Mouse (Mus musculus) lung, postnatal 14 days (tissue): ENCODE results near the gene Ap2a1.

Experiments
- DNase-seq: peaks from one replicate; pipeline ENCODE4 v3.0.0; 2021

Gene Ap2a1

DNA sequence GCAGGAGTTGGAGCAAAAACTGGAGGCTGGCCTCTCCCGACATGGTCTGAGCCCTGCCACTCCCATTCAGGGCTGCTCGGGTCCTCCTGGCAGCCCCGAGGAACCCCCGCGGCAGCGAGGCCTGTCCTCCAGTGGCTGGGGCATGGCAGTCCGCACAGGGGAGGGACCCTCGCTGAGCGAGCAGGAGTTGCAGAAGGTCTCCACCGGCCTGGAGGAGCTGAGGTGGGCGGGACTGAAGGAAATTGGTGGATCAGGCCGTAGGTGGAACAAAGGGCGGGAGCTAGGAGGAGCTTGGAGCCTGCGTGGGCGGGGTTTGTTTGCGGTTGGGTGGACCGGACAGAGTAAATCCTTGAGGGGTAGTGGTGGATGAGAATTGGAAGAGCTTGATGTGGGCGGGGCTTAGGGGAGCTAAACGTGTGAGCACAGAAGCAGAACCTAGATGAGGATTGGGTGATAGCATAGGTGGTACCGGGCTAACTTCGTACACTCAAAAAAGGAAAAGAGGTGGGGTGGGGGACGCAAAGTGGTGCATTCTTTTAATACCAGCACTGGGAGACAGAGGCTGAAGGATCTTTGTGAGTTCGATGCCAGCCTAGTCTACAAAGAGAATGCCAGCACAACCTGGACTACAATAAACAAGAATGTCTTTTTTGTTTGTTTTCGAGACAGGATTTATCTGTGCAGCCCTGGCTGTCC is 23.5 kb upstream of the Ap2a1 start:
- peak; percentile 94 for DNase-seq

DNA sequence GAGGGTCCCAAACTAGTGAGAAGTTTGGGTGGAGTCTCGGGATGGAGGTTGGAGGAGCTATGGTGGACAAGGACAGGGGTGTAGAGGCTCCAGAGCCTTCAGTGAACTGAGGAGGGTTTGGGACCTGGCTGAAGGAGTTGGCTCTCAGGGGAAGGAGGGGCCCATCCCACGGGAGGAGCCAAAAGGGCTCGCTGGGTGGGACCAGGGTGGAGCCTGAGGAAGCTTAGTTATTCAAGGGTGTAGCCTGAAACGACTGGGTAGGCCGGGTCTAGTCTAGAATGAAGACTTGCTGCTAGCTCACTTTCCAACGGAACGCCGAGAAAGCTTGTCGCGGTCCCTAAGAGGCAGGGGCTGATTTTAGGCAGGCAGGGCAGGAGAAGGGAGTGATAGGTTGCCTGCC is 22.7 kb upstream of the Ap2a1 start:
- DNase-seq: peak; percentile 81

DNA sequence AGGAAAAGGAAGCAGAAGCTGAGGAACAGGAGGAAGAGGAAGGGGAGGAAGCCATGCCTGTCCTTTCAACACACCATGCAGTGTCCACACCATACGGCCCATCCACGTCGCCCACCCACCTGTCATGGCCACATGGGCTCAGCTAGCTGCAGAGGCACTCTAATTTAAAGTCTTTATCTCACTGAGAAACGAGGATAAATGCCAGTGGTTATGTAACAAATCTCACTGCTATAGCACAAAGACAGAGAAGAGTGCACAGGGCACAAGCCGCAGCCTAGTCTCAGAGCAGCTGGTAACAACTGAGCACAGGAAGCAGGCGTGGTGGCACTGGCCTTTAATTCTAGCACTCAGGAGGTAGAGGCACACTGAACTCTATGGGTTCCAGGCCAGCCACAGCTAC is 20.6 kb upstream of the Ap2a1 start:
- no peak for DNase-seq

DNA sequence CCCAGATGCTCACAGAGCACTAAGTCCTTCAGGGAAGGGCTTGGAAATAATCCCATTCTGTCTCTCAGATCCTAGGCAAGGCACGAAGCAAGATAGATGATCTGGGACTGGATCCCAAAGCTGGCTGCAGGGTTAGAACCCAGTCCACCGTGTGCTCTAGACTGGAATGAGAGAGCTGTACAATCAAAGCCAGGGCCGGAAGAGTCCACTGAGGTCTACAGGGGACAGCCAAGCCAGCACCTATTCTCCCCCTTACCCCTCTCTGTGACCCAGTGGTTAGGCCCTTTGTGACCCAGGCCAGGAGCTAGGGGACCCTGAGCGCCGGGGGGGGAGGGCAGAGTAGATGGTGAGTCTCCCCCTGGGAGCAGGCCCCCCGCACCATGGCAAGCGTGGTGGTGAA is 13.6 kb upstream of the Ap2a1 start, which contains the start of gene Tsks:
Gene Tsks, plus strand, starts transcription at position 301 of the 400 bp plus-strand sequence.
- no peak for DNase-seq

DNA sequence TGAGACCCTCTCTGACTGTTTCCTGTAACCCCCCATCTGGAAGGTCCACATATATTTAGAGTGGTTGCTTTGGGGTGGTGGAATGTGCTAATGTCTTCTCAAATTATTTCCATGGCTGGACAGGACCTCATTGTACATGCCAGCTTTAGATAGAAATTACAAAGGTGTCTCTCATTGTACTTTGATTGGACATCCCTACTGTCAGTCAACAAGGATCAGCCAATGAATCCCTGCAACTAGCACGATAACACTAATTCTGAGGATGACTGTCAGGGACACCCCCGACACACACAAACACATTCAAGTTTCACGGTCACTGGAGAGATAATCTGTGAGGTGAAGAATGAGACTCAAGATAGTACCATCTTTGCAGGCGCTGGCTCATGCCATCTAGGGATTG is 9.4 kb upstream of the Ap2a1 start:
- DNase-seq: no peak

DNA sequence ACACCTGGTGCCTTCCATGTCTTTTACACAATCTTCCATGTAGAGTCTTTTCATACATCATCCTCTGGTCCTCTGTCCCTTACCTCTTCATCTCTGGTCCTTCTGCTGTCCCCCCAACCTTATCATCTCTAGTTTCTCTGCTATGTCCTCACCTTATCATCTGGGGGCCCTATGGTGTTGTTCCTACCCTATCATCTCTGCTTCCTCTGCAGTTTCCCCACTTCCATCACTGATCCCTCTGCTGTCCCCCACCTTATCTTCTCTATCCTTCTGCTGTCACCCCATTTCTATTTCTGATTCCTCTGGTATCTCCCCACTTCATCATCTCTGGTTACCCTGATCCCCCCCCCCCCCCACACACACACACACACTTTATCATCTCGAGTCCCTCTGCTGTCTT is 726 bp downstream of the Ap2a1 start:
- no peak for DNase-seq

DNA sequence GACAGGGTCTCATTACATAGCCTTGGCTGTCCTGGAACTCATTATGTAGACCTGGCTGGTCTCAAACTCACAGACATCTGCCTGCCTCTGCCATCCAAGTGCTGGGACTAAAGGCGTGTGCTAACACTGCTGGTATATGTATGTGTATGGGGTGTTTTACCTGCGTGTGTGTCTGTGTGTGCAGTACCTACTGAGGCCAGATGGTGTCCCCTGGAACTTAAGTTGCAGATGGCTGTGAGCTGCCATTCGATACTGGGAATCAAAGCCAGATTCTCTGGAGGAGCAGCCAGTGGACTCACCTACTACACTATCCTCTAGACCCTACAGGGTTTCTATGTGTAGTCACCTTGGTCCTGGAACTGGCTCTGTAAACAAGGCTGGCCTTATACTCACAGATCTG is 3.8 kb downstream of the Ap2a1 start:
- peak; percentile 48 for DNase-seq

DNA sequence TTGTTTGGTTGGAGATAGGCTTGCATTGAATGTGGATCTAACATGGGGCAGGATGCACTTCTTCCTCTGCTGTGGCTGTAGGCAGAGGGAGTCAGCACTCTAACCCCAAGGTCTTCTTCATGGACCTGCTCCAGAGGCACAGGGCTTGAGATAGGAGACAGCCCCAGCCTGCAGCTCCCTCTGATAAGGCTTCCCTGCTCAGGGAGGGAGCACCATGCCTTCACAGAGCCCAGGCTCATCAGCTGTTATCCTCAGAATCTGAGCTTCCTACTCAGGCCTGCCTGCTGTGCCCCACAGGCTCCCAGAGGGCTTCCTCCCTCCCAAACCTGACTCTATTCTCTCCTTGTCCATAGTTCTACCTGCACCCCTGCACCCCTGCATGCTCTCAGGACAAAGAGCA is 6.8 kb downstream of the Ap2a1 start:
- DNase-seq: no peak

DNA sequence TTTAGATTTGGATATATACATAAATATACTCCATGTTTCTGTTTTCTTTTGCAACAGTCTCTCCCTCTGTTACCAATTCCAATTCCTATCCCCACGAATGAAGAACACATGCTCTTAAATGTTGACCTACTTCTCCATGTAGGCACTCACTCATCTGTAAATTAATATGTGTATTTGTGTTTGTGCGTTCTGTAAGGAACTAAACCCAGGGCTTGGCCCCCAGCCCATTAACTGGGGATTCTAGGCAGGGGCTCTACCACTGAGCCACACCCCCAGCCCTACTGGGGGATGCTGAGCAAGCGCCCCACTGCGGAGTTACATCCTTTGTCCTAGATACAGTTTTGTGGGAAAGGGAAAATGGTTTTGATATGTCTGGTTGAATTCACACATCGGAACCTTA is 10.2 kb downstream of the Ap2a1 start:
- no peak for DNase-seq

DNA sequence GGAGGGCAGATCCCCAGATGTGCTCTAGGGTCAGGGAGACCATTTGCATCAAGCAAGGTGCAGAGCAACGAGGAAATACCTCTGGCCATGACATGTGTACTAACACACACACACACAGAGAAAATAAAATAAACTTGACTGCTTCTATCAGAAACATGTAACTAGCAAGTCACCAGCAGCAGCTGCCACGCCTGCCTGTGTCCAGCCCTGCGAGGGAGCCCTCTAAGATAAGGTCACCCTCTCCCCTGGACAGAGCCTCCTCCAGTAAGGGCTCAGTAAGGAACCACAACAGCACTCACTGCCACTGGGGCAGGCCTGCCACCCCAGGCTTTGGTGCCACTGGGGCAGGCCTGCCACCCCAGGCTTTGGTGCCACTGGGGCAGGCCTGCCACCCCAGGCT is 11.1 kb downstream of the Ap2a1 start:
- no peak for DNase-seq

DNA sequence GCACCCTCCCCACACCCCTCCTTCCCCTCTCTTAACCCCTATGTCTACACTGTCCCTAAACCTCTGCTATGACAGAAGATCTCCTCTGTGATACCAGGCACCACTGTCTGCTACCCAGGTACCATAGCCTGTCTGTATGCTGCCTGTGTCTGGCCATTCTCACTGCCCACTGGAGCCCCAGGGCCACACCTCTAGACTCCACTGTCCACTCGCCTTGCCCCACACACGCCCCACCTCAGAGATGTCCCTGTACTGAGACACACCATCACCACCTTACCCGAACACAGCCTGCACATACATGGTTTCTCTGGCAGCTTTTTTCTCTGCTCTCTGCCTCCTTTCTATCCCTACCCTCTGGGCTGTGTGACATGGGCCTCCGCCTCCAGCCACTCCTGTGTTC is 12.4 kb downstream of the Ap2a1 start:
- DNase-seq: no peak

DNA sequence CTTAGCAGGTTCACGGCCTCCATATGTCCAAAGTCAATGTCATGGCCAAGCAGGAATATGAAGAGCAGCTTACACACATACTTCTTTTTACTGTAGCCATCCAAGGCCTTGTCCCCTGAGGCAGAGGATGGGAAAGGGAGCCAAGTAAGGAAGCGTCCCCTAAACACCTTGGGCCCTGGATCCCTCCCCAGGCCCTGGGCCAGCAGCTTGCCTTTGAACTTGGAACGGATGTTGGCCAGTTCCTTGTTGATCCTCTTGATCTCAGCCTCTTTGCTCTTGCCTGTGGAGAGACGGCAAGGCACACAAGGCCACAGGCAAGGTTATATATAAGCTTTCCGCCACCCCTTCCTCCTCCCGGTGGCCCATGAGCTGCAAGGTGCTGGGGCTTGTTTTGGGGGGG is 13.1 kb downstream of the Ap2a1 start:
- DNase-seq: no peak

DNA sequence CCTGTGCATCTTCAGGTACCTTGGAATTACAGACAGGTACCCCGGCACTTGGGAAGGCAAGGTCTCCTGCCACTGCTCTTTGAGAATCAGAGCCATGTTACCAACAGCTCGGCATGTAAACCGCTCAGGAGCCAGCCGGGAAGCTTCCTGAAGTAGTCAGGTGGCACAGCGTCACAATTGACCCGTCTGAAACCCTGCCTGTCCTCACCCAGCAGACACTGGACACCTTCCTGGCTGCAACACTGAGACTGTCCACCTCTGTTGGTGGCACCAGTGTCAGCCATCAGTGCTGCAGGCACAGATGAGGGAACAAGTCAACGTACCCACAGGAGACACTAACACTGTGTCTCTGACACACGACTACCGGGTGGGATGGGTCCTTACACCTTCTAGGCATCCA is 14.0 kb downstream of the Ap2a1 start:
- no peak for DNase-seq

DNA sequence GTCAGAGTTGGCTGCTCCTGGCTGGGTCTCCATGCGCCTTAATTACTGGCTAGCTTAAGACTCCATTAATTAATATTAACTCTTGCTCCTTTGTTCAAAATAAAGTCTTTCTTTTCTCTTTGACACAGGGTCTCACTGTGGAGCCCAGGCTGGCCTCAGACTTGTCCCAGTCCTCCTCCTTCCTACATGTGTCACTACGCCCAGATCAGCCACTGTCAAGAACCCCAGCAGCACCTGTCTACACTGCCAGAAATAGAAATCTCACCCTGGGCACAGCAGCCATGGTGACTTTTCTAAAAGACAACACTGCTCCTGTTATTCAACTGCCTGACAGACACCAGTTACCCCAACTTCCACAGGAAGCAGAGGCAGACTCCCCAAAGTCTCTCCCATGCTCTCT is 14.9 kb downstream of the Ap2a1 start:
- DNase-seq: no peak

DNA sequence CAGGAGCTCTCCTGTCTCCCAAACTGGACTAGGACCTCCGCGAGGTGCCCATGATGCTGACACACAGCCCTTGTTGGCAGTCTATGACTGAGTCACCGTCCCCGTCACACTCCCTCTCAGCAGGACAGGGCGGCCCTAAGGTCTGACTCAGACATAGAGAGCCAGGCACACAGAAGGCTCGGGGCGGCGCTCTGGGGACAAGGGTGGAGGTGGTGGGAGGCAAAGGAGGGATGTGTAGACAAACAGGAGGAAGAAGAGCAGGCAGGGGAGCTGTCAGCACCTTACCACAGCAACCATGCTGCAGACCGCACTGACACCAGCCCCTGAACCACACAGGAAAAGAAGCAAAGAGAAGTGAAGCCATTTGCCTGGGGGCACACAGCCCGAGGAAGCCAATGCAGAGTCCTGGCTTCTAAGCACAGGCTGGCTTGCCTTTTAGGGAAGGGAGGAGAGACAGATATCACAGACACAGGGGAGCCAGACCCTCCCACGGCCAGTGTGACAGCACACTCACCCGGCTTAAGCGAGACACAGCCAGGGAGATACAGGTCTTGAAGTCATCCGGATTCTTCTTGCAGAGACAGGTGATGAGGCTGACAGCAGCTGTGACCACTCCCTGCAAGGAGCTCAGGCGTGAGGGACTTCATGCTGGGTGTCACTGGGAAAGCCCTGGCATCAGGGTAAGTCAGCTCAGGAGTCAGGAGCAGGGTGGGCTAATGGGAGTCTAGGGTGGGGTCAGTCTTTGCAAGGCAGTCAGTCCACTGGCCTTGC is 20.4 kb downstream of the Ap2a1 start:
- DNase-seq: no peak

DNA sequence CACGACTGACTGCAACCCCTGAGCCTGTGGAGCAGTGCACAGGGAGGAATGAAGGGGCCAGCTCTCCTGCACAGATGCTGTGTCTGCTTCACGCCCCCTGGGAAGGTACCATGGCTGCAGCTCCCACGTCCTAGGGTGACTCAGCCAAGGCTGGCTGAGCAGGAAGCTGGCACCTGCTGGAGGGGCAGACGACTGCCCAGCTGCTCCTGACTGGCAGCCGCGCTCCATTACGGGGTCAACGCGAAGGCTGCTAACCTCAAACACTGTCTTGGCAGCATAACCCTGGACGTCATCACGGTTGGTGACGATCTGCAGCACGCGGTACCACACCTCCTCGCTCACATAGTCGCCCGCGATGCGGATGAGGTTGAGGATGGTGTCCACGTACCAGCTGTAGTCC is 23.9 kb downstream of the Ap2a1 start:
- DNase-seq: no peak

DNA sequence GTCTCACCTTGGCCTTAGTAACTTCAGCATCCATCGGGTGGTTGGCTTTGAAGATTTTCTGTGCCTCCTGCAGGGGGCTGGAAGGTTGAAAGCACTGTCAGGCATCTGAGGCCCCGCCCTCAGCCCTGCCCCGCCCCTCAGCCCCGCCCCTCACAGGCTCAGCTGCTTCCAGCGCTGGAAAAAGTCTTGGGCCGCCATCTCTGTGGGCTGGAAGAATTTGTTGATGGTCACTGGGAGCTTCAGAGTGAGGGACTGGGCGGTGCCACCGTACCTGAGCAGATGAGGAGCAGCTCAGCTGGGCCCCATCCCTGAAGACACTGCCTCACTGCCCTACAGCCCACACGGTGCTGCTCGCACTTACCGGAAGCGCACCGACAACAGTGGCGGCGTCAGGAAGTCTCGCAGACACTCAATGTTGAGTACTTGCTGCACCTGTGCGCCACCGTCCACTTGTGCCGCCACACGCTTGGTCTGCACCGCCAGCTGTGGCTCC is 28.0 kb downstream of the Ap2a1 start:
- DNase-seq: peak; percentile 35

DNA sequence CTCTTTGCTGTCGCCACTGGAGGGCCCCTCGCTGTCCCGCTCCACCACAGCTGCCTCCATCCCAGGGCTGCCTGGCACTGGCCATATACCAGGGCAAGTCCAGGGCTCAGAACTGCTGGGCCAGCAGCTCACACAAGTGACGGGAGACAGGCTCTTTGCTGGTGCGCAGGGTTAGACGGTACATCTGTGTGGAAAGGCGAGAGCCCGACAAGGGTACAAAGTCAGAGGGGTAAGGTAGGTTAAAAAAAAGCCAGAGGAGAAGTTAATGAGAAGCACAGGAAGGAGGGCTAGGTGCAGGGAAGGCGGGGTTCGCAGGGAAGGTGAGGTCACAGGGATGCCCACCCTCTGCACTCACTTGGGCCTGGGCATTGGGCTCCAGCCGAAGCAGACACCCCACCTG is 28.7 kb downstream of the Ap2a1 start:
- DNase-seq: no peak

DNA sequence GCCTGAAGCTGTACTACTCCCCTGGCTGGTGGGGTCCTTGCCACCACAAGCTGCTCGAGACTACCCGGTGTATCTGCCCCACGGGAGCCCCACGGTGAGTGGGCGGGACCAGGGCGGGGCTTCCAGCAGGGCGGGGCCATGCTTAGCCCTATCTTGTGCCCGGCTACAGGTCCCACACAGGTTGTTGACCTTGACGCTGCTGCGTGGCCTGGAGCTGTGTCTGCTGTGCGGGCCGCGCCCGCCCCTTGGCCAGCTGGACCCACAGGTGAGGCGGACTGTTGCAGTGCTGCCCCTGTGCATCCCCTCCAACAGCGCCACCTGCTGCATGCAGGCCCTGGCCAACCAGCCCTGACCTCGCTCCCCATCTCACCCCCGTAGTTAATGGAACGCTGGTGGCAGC is 30.7 kb downstream of the Ap2a1 start:
- DNase-seq: no peak

DNA sequence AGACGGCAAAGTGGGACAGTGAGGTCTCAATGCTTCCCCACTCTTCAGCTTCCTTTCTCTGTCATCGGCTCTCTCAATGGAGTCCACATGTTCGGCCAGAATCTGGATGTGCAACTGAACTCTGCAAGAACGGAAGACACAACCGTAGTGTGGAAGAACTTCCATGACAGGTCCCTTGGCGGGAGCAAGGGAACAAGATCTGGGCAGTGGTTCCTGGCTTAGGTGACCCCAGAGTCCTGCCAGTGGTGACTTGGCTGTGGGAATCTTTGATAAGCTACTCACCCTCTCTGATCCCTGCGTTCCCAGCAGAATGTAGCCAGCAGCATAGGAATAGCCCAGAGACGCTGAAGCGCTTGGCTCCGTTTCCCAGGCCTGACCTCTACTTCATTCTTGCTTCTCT is 32.8 kb downstream of the Ap2a1 start:
- no peak for DNase-seq

DNA sequence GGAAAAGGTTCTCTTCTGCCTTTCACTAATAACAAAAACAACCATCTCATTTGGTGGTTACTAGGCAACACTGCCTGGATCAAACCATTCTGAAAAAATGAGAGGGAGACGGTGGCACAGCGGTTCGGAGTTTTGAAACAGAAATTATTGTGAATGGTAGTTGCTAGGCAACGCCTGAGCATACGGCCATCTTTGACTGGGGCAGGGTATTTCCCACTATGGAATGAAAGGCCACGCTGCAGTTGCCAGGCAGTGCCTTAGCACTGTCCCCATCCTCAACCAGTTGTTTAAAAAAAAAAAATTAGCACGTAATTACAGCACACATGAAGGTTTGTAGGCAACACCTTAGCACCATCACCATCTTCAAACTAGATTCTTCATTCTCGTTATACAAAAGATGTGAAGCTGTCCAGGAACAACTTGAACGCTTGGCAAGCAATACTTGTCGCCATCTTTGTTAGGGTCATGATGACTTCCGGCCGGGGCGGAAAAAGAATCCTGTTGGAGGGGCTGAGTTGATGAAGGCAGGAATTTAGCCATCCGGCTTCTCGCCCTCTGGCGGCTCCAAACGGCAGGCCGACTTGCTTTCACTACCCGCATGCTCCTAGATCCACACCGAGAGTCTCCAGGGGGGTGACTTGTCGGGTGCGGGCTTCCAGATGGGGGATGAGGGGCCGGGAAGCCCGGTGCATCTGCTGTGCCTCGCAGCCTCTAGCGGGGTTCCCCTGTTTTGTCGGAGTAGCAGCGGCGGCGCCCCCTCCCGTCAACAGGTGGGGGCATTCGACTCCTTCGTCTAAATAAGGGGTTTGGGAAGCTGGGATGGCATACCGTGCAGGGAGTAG is 33.5 kb downstream of the Ap2a1 start, which contains the start of gene Fuz:
Gene Fuz, plus strand, starts transcription at position 487 of the 842 bp plus-strand sequence.
- peak; percentile 92 for DNase-seq

DNA sequence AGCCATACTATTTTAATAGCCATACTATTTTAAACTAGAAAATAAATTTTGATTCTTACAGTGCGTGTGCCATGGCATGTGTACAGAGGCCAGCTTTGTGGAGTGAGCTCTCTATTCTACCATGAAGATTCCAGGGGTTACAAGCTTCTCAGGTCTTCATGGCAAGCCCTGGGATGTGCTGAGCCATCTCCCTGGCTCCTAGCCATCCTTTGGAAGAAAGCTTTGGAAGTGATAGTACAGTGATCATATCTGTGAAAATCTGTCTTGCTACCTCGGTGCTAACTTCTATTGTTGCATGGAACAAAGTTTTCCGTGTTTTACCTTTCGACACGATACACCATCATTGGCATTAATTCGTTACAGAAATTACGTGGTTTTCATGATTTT is 34.1 kb downstream of the Ap2a1 start:
- DNase-seq: no peak

DNA sequence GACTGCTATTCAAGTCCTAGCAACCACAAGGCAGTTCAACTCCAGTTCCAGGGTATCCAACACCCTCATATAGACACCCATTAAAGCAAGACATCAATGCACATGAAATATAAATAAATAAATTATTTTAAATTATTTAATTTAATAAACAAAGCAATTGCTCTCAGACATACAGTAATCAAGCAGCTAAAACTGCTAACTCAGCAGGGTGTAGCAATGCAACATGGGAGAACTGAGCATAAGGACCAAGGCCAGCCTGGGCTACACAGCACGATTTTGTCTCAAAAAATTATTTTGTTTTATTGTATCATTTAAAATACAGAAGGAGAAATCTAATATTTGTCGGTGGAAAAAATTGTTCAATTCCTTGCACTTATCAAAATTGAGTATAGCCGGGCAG is 35.1 kb downstream of the Ap2a1 start:
- DNase-seq: no peak

DNA sequence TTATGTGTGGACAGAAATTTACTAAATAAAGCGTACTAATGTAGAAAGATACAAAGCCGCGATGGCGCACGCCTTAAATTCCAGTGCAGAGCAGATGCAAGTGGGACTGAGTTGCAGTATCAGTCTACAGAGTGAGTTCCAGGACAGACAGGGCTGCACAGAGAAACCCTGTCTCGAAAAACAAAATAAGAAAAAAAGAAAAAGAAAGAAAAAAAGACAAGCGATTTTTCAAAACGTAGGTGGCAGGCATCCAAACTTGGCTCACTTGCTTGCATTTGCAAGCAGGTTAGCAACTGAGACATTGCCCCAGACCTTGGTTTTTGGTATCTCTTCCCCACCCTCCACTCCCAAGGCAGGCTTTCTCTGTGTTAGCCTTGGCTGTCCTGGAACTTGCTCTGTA is 36.1 kb downstream of the Ap2a1 start:
- DNase-seq: no peak
